Mouse (Mus musculus): ENCODE measurements around the gene H2-M3. TPM values are rescaled to one million over a fixed set of nuclear protein-coding genes. Genes with fewer than 3 reads are reported as not detected.

The H2-M3 gene
- polyA plus RNA-seq, 1 experiment from 2014 or later, result 1.1 TPM

GRCm38 (mm10) chr17:37283360-37283759, 13.3 kb downstream of the H2-M3 start, which contains the start of gene Olfr99:
Olfr99 (minus strand) TSS chr17:37283460.
- Histone ChIP-seq H3K4me2 (replicated peaks) (no peak within 1 kb of the TSS), H3K27ac (no peak within 1 kb of the TSS), H3K9me3 (no peaks in the 10 kb centered on the region), H3K27me3 (no peaks in the 10 kb centered on the region), H3K4me3 (replicated peaks) (no peak within 1 kb of the TSS), H3K4me1 (replicated peaks) (no peaks in the 10 kb centered on the region), H3K9ac (replicated peaks) (no peak within 1 kb of the TSS), H3K36me3 (no peaks in the 10 kb centered on the region)
- no peak for ATAC-seq
- 77% methylated on average over 1 of the region's 1 CpGs for WGBS

GRCm38 (mm10) chr17:37304213-37304612, 34.2 kb downstream of the H2-M3 start, which contains the start of gene Olfr101:
Olfr101 (minus strand) TSS chr17:37304313.
- Histone ChIP-seq H3K4me2 (replicated peaks) (no peak within 1 kb of the TSS), H3K9ac (replicated peaks) (no peak within 1 kb of the TSS), H3K4me1 (replicated peaks) (no peaks in the 10 kb centered on the region), H3K27ac (no peak within 1 kb of the TSS), H3K4me3 (replicated peaks) (no peak within 1 kb of the TSS), H3K27me3 (no peaks in the 10 kb centered on the region), H3K36me3 (no peaks in the 10 kb centered on the region), H3K9me3 (no peaks in the 10 kb centered on the region)
- WGBS, result 89% methylated on average over 4 of the region's 4 CpGs
- ATAC-seq, result no peak

- H3K4me1 ChIP-seq (replicated peaks), result no peaks in the 10 kb centered on the region
- H3K4me3 ChIP-seq (replicated peaks), result no peak overlapping the region
- no peak overlapping the region for H3K4me2 ChIP-seq (replicated peaks)
- no peaks in the 10 kb centered on the region for H3K36me3 ChIP-seq
- no peaks in the 10 kb centered on the region for H3K9me3 ChIP-seq
- 43% methylated on average over 4 of the region's 4 CpGs for WGBS
- ATAC-seq, result no peak
- H3K27ac ChIP-seq, result no peak overlapping the region
- H3K9ac ChIP-seq (replicated peaks), result no peak overlapping the region
- H3K27me3 ChIP-seq, result no peaks in the 10 kb centered on the region
Observed at GRCm38 (mm10) chr17:37308483-37308882, 38.5 kb downstream of the H2-M3 start.

GRCm38 (mm10) chr17:37310146-37310699, 40.2 kb downstream of the H2-M3 start:
- Histone ChIP-seq H3K36me3 (no peaks in the 10 kb centered on the region), H3K9me3 (no peaks in the 10 kb centered on the region), H3K9ac (replicated peaks) (no peak overlapping the region), H3K27me3 (no peaks in the 10 kb centered on the region), H3K27ac (no peak overlapping the region), H3K4me2 (replicated peaks) (no peak overlapping the region), H3K4me3 (replicated peaks) (no peak overlapping the region), H3K4me1 (replicated peaks) (no peaks in the 10 kb centered on the region)
- no peak for ATAC-seq
- WGBS, result 59% methylated on average over 2 of the region's 2 CpGs

GRCm38 (mm10) chr17:37316954-37317353, 46.9 kb downstream of the H2-M3 start, which contains the start of gene Olfr102:
Olfr102 (minus strand) TSS chr17:37317054.
- Histone ChIP-seq H3K36me3 (no peaks in the 10 kb centered on the region), H3K4me1 (replicated peaks) (no peaks in the 10 kb centered on the region), H3K27ac (no peak within 1 kb of the TSS), H3K4me2 (replicated peaks) (no peak within 1 kb of the TSS), H3K4me3 (replicated peaks) (no peak within 1 kb of the TSS), H3K27me3 (no peaks in the 10 kb centered on the region), H3K9ac (replicated peaks) (no peak within 1 kb of the TSS), H3K9me3 (no peaks in the 10 kb centered on the region)
- no peak for ATAC-seq

Other genes starting within 250 kb of the H2-M3 start
- gene Mog, start 246.8 kb upstream of the H2-M3 start, polyA plus RNA-seq (2015; fragmentation: Nextera tagmentation; extraction: Ambion mirVana), result 1.6 TPM in 2 replicates
- gene Gabbr1, start 224.3 kb upstream of the H2-M3 start, polyA plus RNA-seq (2015; fragmentation: Nextera tagmentation; extraction: Ambion mirVana), result 46.7 and 53.2 TPM in 2 replicates
- not detected in 2 replicates for gene Olfr90, start 181.7 kb upstream of the H2-M3 start, polyA plus RNA-seq (2015; fragmentation: Nextera tagmentation; extraction: Ambion mirVana)
- gene Olfr91, start 171.9 kb upstream of the H2-M3 start, polyA plus RNA-seq (2015; fragmentation: Nextera tagmentation; extraction: Ambion mirVana), result not detected in 2 replicates
- gene Olfr92, start 150.1 kb upstream of the H2-M3 start, polyA plus RNA-seq (2015; fragmentation: Nextera tagmentation; extraction: Ambion mirVana), result not detected in 2 replicates
- gene Olfr93, start 108.7 kb upstream of the H2-M3 start, polyA plus RNA-seq (2015; fragmentation: Nextera tagmentation; extraction: Ambion mirVana), result not detected in 2 replicates
- not detected in 2 replicates for gene Ubd, start 76.3 kb upstream of the H2-M3 start, polyA plus RNA-seq (2015; fragmentation: Nextera tagmentation; extraction: Ambion mirVana)
- not detected in 2 replicates for gene Olfr94, start 69.2 kb upstream of the H2-M3 start, polyA plus RNA-seq (2015; fragmentation: Nextera tagmentation; extraction: Ambion mirVana)
- not detected in 2 replicates for gene Olfr95, start 57.1 kb upstream of the H2-M3 start, polyA plus RNA-seq (2015; fragmentation: Nextera tagmentation; extraction: Ambion mirVana)
- not detected in 2 replicates for gene Olfr96, start 50.1 kb upstream of the H2-M3 start, polyA plus RNA-seq (2015; fragmentation: Nextera tagmentation; extraction: Ambion mirVana)
- not detected in 2 replicates for gene Olfr97, start 32.9 kb upstream of the H2-M3 start, polyA plus RNA-seq (2015; fragmentation: Nextera tagmentation; extraction: Ambion mirVana)
- not detected in 2 replicates for gene Olfr98, start 6.5 kb upstream of the H2-M3 start, polyA plus RNA-seq (2015; fragmentation: Nextera tagmentation; extraction: Ambion mirVana)
- gene Olfr99, start 13.2 kb downstream of the H2-M3 start, polyA plus RNA-seq (2015; fragmentation: Nextera tagmentation; extraction: Ambion mirVana), result not detected in 2 replicates
- not detected in 2 replicates for gene Olfr101, start 34.1 kb downstream of the H2-M3 start, polyA plus RNA-seq (2015; fragmentation: Nextera tagmentation; extraction: Ambion mirVana)
- gene Olfr102, start 46.8 kb downstream of the H2-M3 start, polyA plus RNA-seq (2015; fragmentation: Nextera tagmentation; extraction: Ambion mirVana), result not detected in 2 replicates
- gene Olfr103, start 69.5 kb downstream of the H2-M3 start, polyA plus RNA-seq (2015; fragmentation: Nextera tagmentation; extraction: Ambion mirVana), result not detected in 2 replicates
- not detected in 2 replicates for gene Olfr104-ps, start 89.4 kb downstream of the H2-M3 start, polyA plus RNA-seq (2015; fragmentation: Nextera tagmentation; extraction: Ambion mirVana)
- not detected in 2 replicates for gene Olfr105-ps, start 108.8 kb downstream of the H2-M3 start, polyA plus RNA-seq (2015; fragmentation: Nextera tagmentation; extraction: Ambion mirVana)
- not detected in 2 replicates for gene Olfr106-ps, start 120.2 kb downstream of the H2-M3 start, polyA plus RNA-seq (2015; fragmentation: Nextera tagmentation; extraction: Ambion mirVana)
- gene Olfr107, start 129.0 kb downstream of the H2-M3 start, polyA plus RNA-seq (2015; fragmentation: Nextera tagmentation; extraction: Ambion mirVana), result not detected in 2 replicates
- gene Olfr108, start 175.3 kb downstream of the H2-M3 start, polyA plus RNA-seq (2015; fragmentation: Nextera tagmentation; extraction: Ambion mirVana), result not detected in 2 replicates
- gene Olfr109, start 188.7 kb downstream of the H2-M3 start, polyA plus RNA-seq (2015; fragmentation: Nextera tagmentation; extraction: Ambion mirVana), result not detected in 2 replicates
- not detected in 2 replicates for gene H2-M2, start 213.3 kb downstream of the H2-M3 start, polyA plus RNA-seq (2015; fragmentation: Nextera tagmentation; extraction: Ambion mirVana)
- not detected in 2 replicates for gene Olfr110, start 222.2 kb downstream of the H2-M3 start, polyA plus RNA-seq (2015; fragmentation: Nextera tagmentation; extraction: Ambion mirVana)
- gene Olfr111, start 237.8 kb downstream of the H2-M3 start, polyA plus RNA-seq (2015; fragmentation: Nextera tagmentation; extraction: Ambion mirVana), result not detected in 2 replicates

Data from midbrain, embryonic 13.5 days (tissue).